Comparison of ENCODE assay signal across 14 mouse cellular contexts in genomic region chr14:105219525-105220376, GRCm38 (mm10). TPM values are rescaled to one million over a fixed set of nuclear protein-coding genes. Genes with fewer than 3 reads are reported as not detected.
DNase-seq lines count a peak whose midpoint lies in the region; ATAC-seq lines count a peak whose summit lies in the region.
"Had no signal": no experiment of that assay in that cellular context is flagged by ENCODE, and none has a peak within 500 bp of the region (broad histone marks: within the 10 kb centered on the region; RNA-seq: fewer than 3 reads in every experiment).

No protein-coding gene starts in this region.

- 35% methylated on average over 9 of the region's 9 CpGs for WGBS in lung, embryonic 15.5 days

- H3K4me1 ChIP-seq in lung, embryonic 15.5 days: peaks cover 8% of the 10 kb centered on the region
- H3K4me1 ChIP-seq: embryonic facial prominence, embryonic 13.5 days; midbrain, embryonic 15.5 days had no signal

- no peaks in the 10 kb centered on the region for H3K27me3 ChIP-seq in lung, embryonic 15.5 days
- H3K27me3 ChIP-seq: embryonic facial prominence, embryonic 13.5 days; midbrain, embryonic 15.5 days had no signal

- no peak overlapping the region for H3K4me2 ChIP-seq in lung, embryonic 15.5 days
- H3K4me2 ChIP-seq: embryonic facial prominence, embryonic 13.5 days; liver, embryonic 11.5 days; midbrain, embryonic 15.5 days had no signal

- no peak overlapping the region for H3K4me3 ChIP-seq in lung, embryonic 15.5 days
- H3K4me3 ChIP-seq: embryonic facial prominence, embryonic 13.5 days; midbrain, embryonic 15.5 days had no signal

- ATAC-seq in lung, embryonic 15.5 days (ENCODE audit: borderline replicate concordance, extremely low read depth, low FRiP score, low TSS enrichment): peak; percentile 91
- ATAC-seq: inflammation-experienced regulatory T-cells, adult 6 months; midbrain, embryonic 15.5 days had no signal

- intact Hi-C loops in heart, postnatal 10 days (cut with DNase I): no loop called here

- H3K36me3 ChIP-seq in lung, embryonic 15.5 days: no peaks in the 10 kb centered on the region
- H3K36me3 ChIP-seq: embryonic facial prominence, embryonic 13.5 days; midbrain, embryonic 15.5 days had no signal

- peak overlapping the region; percentile 34; the same call in 1 of the 2 replicates for H3K27ac ChIP-seq in lung, embryonic 15.5 days
- H3K27ac ChIP-seq: embryonic facial prominence, embryonic 13.5 days; midbrain, embryonic 15.5 days had no signal

- no peak overlapping the region for H3K9ac ChIP-seq in lung, embryonic 15.5 days
- H3K9ac ChIP-seq: embryonic facial prominence, embryonic 13.5 days; midbrain, embryonic 15.5 days had no signal

- DNase-seq in embryo, embryonic 10.5 days (ENCODE audit: low spot score): peak; percentile 13
- no peak for DNase-seq in embryo, embryonic 10 days (ENCODE audit: low spot score)
- peak; percentile 5 to 15 for DNase-seq in heart, postnatal 10 days
- DNase-seq in heart, adult 8-10 months (ENCODE audit: low spot score): no peak
- DNase-seq in lung, postnatal 4 days: no peak
- DNase-seq in lung, postnatal 36 days: peak; percentile 27
- DNase-seq in adrenal gland, adult (ENCODE audit: inconsistent age in 2 of 2, low spot score in 1 of 2): no peak
- DNase-seq: adrenal gland, adult 8-10 months; gastrocnemius, postnatal 14 days had no signal

- no peaks in the 10 kb centered on the region for H3K9me3 ChIP-seq in lung, embryonic 15.5 days
- H3K9me3 ChIP-seq: embryonic facial prominence, embryonic 13.5 days; midbrain, embryonic 15.5 days had no signal

RNA-seq across cellular contexts. Expression of gene Ndfip2, which starts 38.6 kb away (rescaled TPM):
- total RNA-seq in heart, postnatal 10 days (2021): 10 to 100 TPM; 27.7 to 30.3 TPM
- total RNA-seq in heart, adult 8-10 months (2022): 10 to 100 TPM; 14.2 to 15.8 (median 15.3) TPM
- 58.4 and 65.0 TPM in 2 replicates for polyA plus RNA-seq in lung, embryonic 15.5 days (2015; fragmentation: Nextera tagmentation; extraction: Ambion mirVana)

RNA-seq across cellular contexts. Expression of gene Rbm26, which starts 42.6 kb away (rescaled TPM):
- total RNA-seq in heart, postnatal 10 days (2021): 10 to 100 TPM; 28.8 to 32.2 TPM
- 10 to 100 TPM; 17.0 to 21.2 (median 17.5) TPM for total RNA-seq in heart, adult 8-10 months (2022)
- 29.2 and 30.0 TPM in 2 replicates for polyA plus RNA-seq in lung, embryonic 15.5 days (2015; fragmentation: Nextera tagmentation; extraction: Ambion mirVana)

Comparison
In these comparisons a context has a peak if more than half of its experiments do, and no peak if none do; other contexts are left out.
1. DNase-seq: peak in embryo, embryonic 10.5 days (single experiment), heart, postnatal 10 days (2 of 2) and lung, postnatal 36 days (single experiment); none in embryo, embryonic 10 days (single experiment), heart, adult 8-10 months (single experiment), lung, postnatal 4 days (0 of 2) and adrenal gland, adult (0 of 2).